Mouse (Mus musculus) central nervous system, embryonic 18 days (tissue): ENCODE data around the gene Cdkl1. TPM values are rescaled to one million over a fixed set of nuclear protein-coding genes. Genes with fewer than 3 reads are reported as not detected.

Experiments used
- polyA plus RNA-seq: library from polyadenylated mRNA; depleted of rRNA; stranded (reverse); fragments of >200 nt; gene quantifications from 2 replicates; pipeline ENCODE4 v1.2.3, GENCODE M21; 2012; rRNA removed

Cdkl1 gene
- polyA plus RNA-seq = 10.1 and 10.9 TPM in 2 replicates

DNA sequence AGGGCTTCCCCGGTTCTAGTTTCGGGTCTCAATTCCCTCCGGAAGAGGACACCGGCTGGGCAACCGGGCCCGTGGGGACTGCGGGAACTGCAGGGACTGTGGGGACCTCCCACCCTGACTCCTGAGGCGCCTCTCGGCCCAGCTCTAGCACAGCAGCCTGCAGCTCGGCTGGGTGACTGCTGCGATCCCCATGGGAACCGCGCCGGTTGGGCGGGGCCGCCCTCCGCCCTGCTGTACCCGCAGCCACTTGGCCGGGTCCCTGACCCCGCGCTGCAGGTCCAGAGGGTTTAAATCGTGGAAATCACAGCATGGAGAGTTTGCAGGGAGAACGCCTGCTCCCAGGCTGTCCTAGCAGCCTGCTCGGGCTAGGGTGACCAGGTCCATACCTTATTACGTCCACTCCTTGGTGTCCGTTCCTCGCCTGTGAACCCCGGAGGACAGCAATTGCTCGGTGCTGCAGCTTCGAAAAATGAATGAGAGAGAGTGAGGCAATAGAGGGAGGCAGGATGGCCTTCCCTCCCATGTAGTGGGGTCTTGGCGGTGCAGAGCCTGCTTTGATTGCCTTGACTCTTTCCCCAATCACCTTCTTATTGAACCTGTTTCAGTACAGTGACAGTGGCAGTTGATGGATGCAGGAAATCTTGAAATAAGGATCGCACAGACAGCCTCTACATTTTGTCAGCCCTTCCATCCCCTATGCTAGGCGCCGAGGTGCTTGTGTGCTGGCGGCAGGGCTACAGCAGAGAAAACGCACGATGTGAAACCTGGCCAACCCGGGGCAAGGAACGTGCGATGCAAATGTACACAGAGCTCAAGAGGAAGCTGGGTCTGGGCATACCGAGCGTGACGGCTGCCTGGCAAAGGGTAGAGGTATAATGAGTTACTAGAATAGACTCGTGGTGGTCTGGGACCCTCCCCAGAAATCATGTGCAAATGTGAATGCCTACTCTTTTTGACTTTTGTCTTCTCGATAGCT is at the start of gene Cdkl1:
Gene Cdkl1, minus strand, starts transcription at position 738 of the 976 bp plus-strand sequence.

GRCm38 (mm10) chr12:69724711-69725460 is 66.2 kb downstream of the Cdkl1 start, which contains the start of the genes L2hgdh and Atp5s:
Gene L2hgdh (minus strand): TSS chr12:69724873.
Gene Atp5s (plus strand): TSS chr12:69724950.

Other genes with a start within 250 kb of the Cdkl1 start
- 21.0 and 23.4 TPM in 2 replicates for gene Vcpkmt, start 208.2 kb downstream of the Cdkl1 start, polyA plus RNA-seq
- gene Sos2, start 109.4 kb downstream of the Cdkl1 start, polyA plus RNA-seq = 37.2 and 37.3 TPM in 2 replicates
- 10.5 and 11.6 TPM in 2 replicates for gene L2hgdh, start 66.4 kb downstream of the Cdkl1 start, polyA plus RNA-seq
- gene Atp5s, start 66.3 kb downstream of the Cdkl1 start, polyA plus RNA-seq = 26.8 and 31.8 TPM in 2 replicates
- 95.8 and 107 TPM in 2 replicates for gene Atl1, start 101.3 kb upstream of the Cdkl1 start, polyA plus RNA-seq
- gene Map4k5, start 101.9 kb upstream of the Cdkl1 start, polyA plus RNA-seq = 25.4 and 26.7 TPM in 2 replicates
- gene Sav1, start 195.7 kb upstream of the Cdkl1 start, polyA plus RNA-seq = 29.6 and 32.8 TPM in 2 replicates